20 mouse cellular contexts compared by ENCODE assay signal in genomic region chr2:179891048-179891447, GRCm38 (mm10).
A peak's percentile ranks its signal among the peaks of the same experiment; 100 is the strongest.
DNase-seq lines count a peak whose midpoint lies in the region; ATAC-seq lines count a peak whose summit lies in the region.
"Had no signal": no experiment of that assay in that cellular context is flagged by ENCODE, and none has a peak within 500 bp of the region (broad histone marks: within the 10 kb centered on the region; RNA-seq: fewer than 3 reads in every experiment).

No protein-coding gene starts in this region.

- ATAC-seq in kidney, embryonic 15.5 days (replicated peaks; ENCODE audit: low FRiP score) = peak; percentile 52
- no peak for ATAC-seq in midbrain, embryonic 11.5 days (ENCODE audit: low FRiP score)
- ATAC-seq: activated CD4-positive, CD25-positive, alpha-beta regulatory T cell, adult 4 months; forebrain, embryonic 13.5 days; forebrain, embryonic 16.5 days had no signal

- H3K36me3 ChIP-seq in kidney, embryonic 15.5 days = peaks cover 7% of the 10 kb centered on the region; the same call in 1 of the 2 replicates
- H3K36me3 ChIP-seq in midbrain, embryonic 11.5 days (ENCODE audit: control insufficient read depth, insufficient read depth, low read length) = no peaks in the 10 kb centered on the region
- H3K36me3 ChIP-seq in midbrain, embryonic 10.5 days = no peaks in the 10 kb centered on the region

- peak; percentile 41 for DNase-seq in gastrocnemius, adult 18-20 months (ENCODE audit: low spot score)
- DNase-seq in gastrocnemius, postnatal 10 days = no peak
- no peak for DNase-seq in kidney, postnatal 4 days
- DNase-seq in midbrain, embryonic 11.5 days (ENCODE audit: low spot score, missing footprints) = peak; percentile 19
- no peak for DNase-seq in midbrain, embryonic 10.5 days (ENCODE audit: low spot score)
- DNase-seq: adrenal gland, adult 8-10 months; adrenal gland, postnatal 25 days; cerebellum, adult 18-20 months; cerebellum, adult 9-10 months; cerebellum, postnatal 14 days; gastrocnemius, postnatal 36 days; heart, adult 11 months had no signal

- WGBS in kidney, embryonic 15.5 days = 41% methylated on average over 3 of the region's 3 CpGs
- 83% methylated on average over 3 of the region's 3 CpGs for WGBS in midbrain, embryonic 11.5 days
- WGBS in midbrain, embryonic 10.5 days = 79% methylated on average over 3 of the region's 3 CpGs

- no peak overlapping the region for H3K9ac ChIP-seq in kidney, embryonic 15.5 days
- H3K9ac ChIP-seq in midbrain, embryonic 11.5 days (ENCODE audit: low read length) = no peak overlapping the region
- H3K9ac ChIP-seq: forebrain, embryonic 13.5 days; hindbrain, embryonic 12.5 days; hindbrain, embryonic 15.5 days had no signal

- no peak overlapping the region for H3K27ac ChIP-seq in kidney, embryonic 15.5 days
- H3K27ac ChIP-seq in midbrain, embryonic 11.5 days (ENCODE audit: low read depth, low read length) = no peak overlapping the region
- H3K27ac ChIP-seq in midbrain, embryonic 10.5 days (replicated peaks) = no peak overlapping the region
- H3K27ac ChIP-seq: forebrain, embryonic 10.5 days; forebrain, embryonic 13.5 days; hindbrain, embryonic 12.5 days; hindbrain, embryonic 15.5 days had no signal

- H3K4me2 ChIP-seq in kidney, embryonic 15.5 days = no peak overlapping the region
- H3K4me2 ChIP-seq in midbrain, embryonic 11.5 days = no peak overlapping the region
- H3K4me2 ChIP-seq: forebrain, embryonic 13.5 days; heart, embryonic 11.5 days; hindbrain, embryonic 12.5 days; hindbrain, embryonic 15.5 days had no signal

- no peaks in the 10 kb centered on the region for H3K9me3 ChIP-seq in kidney, embryonic 15.5 days (replicated peaks)
- H3K9me3 ChIP-seq in midbrain, embryonic 11.5 days (ENCODE audit: control insufficient read depth, low read length) = no peaks in the 10 kb centered on the region
- H3K9me3 ChIP-seq in midbrain, embryonic 10.5 days (replicated peaks) = no peaks in the 10 kb centered on the region
- H3K9me3 ChIP-seq: forebrain, embryonic 10.5 days; forebrain, embryonic 13.5 days; hindbrain, embryonic 12.5 days; hindbrain, embryonic 15.5 days had no signal

- no peaks in the 10 kb centered on the region for H3K4me1 ChIP-seq in kidney, embryonic 15.5 days
- no peaks in the 10 kb centered on the region for H3K4me1 ChIP-seq in midbrain, embryonic 11.5 days (ENCODE audit: control insufficient read depth, insufficient read depth, low read length)
- 0 out of 2 replicates have a peak, but pooled peaks cover 3% of the 10 kb centered on the region for H3K4me1 ChIP-seq in midbrain, embryonic 10.5 days
- H3K4me1 ChIP-seq: forebrain, embryonic 13.5 days; hindbrain, embryonic 12.5 days; hindbrain, embryonic 15.5 days had no signal

- no peak overlapping the region for H3K4me3 ChIP-seq in kidney, embryonic 15.5 days (replicated peaks)
- no peak overlapping the region for H3K4me3 ChIP-seq in midbrain, embryonic 11.5 days (ENCODE audit: low read depth, low read length)
- no peak overlapping the region for H3K4me3 ChIP-seq in midbrain, embryonic 10.5 days
- H3K4me3 ChIP-seq: forebrain, embryonic 10.5 days; forebrain, embryonic 13.5 days; hindbrain, embryonic 12.5 days; hindbrain, embryonic 15.5 days had no signal

- H3K27me3 ChIP-seq in kidney, embryonic 15.5 days = no peaks in the 10 kb centered on the region
- no peaks in the 10 kb centered on the region for H3K27me3 ChIP-seq in midbrain, embryonic 11.5 days (ENCODE audit: control insufficient read depth, insufficient read depth, low read length)
- H3K27me3 ChIP-seq in midbrain, embryonic 10.5 days (ENCODE audit: low read depth, poor library complexity, severe bottlenecking) = no peaks in the 10 kb centered on the region
- H3K27me3 ChIP-seq: forebrain, embryonic 13.5 days; hindbrain, embryonic 12.5 days; hindbrain, embryonic 15.5 days had no signal

Comparison
In these comparisons a context has a peak if more than half of its experiments do, and no peak if none do; other contexts are left out.
1. DNase-seq: peak in gastrocnemius, adult 18-20 months (single experiment) and midbrain, embryonic 11.5 days (single experiment); none in gastrocnemius, postnatal 10 days (single experiment), kidney, postnatal 4 days (0 of 2) and midbrain, embryonic 10.5 days (single experiment).